Mouse (Mus musculus) midbrain, embryonic 13.5 days (tissue): ENCODE data around the gene Pip5kl1. TPM values are rescaled to one million over a fixed set of nuclear protein-coding genes. Genes with fewer than 3 reads are reported as not detected.

Source experiments
- ATAC-seq: fragments of 200-750 bp; cut with Nextera tagmentation; 2 replicates; pipeline ENCODE4 v1.8.0; 2017; ENCODE audit warnings: mild to moderate bottlenecking, moderate TSS enrichment, moderate library complexity
- H3K27ac ChIP-seq: fragments of 300-500 bp; sonication (generic); 2 replicates; pipeline ENCODE4 v1.5.1; 2015; ENCODE audit warnings: inconsistent platforms, mild to moderate bottlenecking, moderate library complexity
- H3K27me3 ChIP-seq: fragments of 300-500 bp; sonication (generic); 2 replicates; pipeline ENCODE4 v1.6.1; 2015; ENCODE audit warnings: mild to moderate bottlenecking, inconsistent platforms
- H3K36me3 ChIP-seq: fragments of 300-500 bp; sonication (generic); 2 replicates; pipeline ENCODE4 v1.6.1; 2015; ENCODE audit warnings: mild to moderate bottlenecking, inconsistent platforms
- H3K4me1 ChIP-seq: fragments of 300-500 bp; sonication (generic); replicated peaks from 2 replicates; pipeline ENCODE4 v1.6.1; 2015; ENCODE audit warnings: inconsistent platforms
- H3K4me2 ChIP-seq: fragments of 300-500 bp; sonication (generic); replicated peaks from 2 replicates; pipeline ENCODE4 v1.6.1; 2015; ENCODE audit warnings: moderate library complexity, mild to moderate bottlenecking, inconsistent platforms
- H3K4me3 ChIP-seq: fragments of 300-500 bp; sonication (generic); replicated peaks from 2 replicates; pipeline ENCODE4 v1.5.1; 2015; ENCODE audit warnings: mild to moderate bottlenecking, inconsistent platforms
- H3K9ac ChIP-seq: fragments of 300-500 bp; sonication (generic); replicated peaks from 2 replicates; pipeline ENCODE4 v1.6.1; 2015; ENCODE audit warnings: mild to moderate bottlenecking, inconsistent platforms
- H3K9me3 ChIP-seq: fragments of 300-500 bp; sonication (generic); 2 replicates; pipeline ENCODE4 v1.6.1; 2016; ENCODE audit warnings: mild to moderate bottlenecking, inconsistent platforms
- WGBS: fragments of 180-500 bp; shearing (Covaris S2); methylation state at CpG from one replicate; pipeline ENCODE4 v1.1.7; 2015; 5-methylcytosine and 5-hydroxymethylcytosine counted together
- polyA plus RNA-seq: library from polyadenylated mRNA; unstranded; fragments of >200 nt; fragmentation: Nextera tagmentation; extraction: Ambion mirVana; gene quantifications from 2 replicates; pipeline ENCODE4 v1.2.1, GENCODE M21; 2015

Pip5kl1 gene
- polyA plus RNA-seq, 1 experiment from 2014 or later = 4.8 TPM

- Histone ChIP-seq H3K4me1 (peaks cover 13% of the 10 kb centered on the region), H3K4me3 (no peak overlapping the region), H3K9ac (no peak overlapping the region), H3K36me3 (no peaks in the 10 kb centered on the region), H3K27me3 (no peaks in the 10 kb centered on the region), H3K27ac (no peak overlapping the region), H3K4me2 (no peak overlapping the region), H3K9me3 (no peaks in the 10 kb centered on the region)
- 90% methylated on average over 5 of the region's 5 CpGs for WGBS
- no peak for ATAC-seq
Measured at GRCm38 (mm10) chr2:32551236-32551635, 23.4 kb upstream of the Pip5kl1 start.

GRCm38 (mm10) chr2:32553592-32554148, 20.9 kb upstream of the Pip5kl1 start:
- no peak overlapping the region for H3K27ac ChIP-seq
- H3K9ac ChIP-seq = no peak overlapping the region
- no peak for ATAC-seq
- H3K36me3 ChIP-seq = no peaks in the 10 kb centered on the region
- H3K9me3 ChIP-seq = no peaks in the 10 kb centered on the region
- H3K4me2 ChIP-seq = no peak overlapping the region
- 83% methylated on average over 7 of the region's 7 CpGs for WGBS
- H3K4me1 ChIP-seq = peaks cover 37% of the 10 kb centered on the region
- H3K27me3 ChIP-seq = no peaks in the 10 kb centered on the region
- H3K4me3 ChIP-seq = no peak overlapping the region

- ATAC-seq = no peak
- Histone ChIP-seq H3K27ac (peak overlapping the region; percentile 53; the same call in 1 of the 2 replicates), H3K4me2 (no peak overlapping the region), H3K36me3 (peaks cover 4% of the 10 kb centered on the region), H3K9ac (0 out of 2 replicates have a peak overlapping the region, but pooled peaks have one; percentile 10), H3K4me3 (no peak overlapping the region), H3K4me1 (peaks cover 55% of the 10 kb centered on the region), H3K27me3 (no peaks in the 10 kb centered on the region), H3K9me3 (no peaks in the 10 kb centered on the region)
- 39% methylated on average over 4 of the region's 4 CpGs for whole genome bisulfite sequencing
Measured at GRCm38 (mm10) chr2:32555484-32555883, 19.1 kb upstream of the Pip5kl1 start.

GRCm38 (mm10) chr2:32556019-32556418, 18.6 kb upstream of the Pip5kl1 start:
- Histone ChIP-seq H3K36me3 (peaks cover 8% of the 10 kb centered on the region), H3K9me3 (no peaks in the 10 kb centered on the region), H3K4me3 (no peak overlapping the region), H3K4me1 (peaks cover 60% of the 10 kb centered on the region), H3K9ac (0 out of 2 replicates have a peak overlapping the region, but pooled peaks have one; percentile 16), H3K27me3 (no peaks in the 10 kb centered on the region), H3K27ac (peak overlapping the region; percentile 53; the same call in 1 of the 2 replicates), H3K4me2 (no peak overlapping the region)
- ATAC-seq = no peak
- WGBS = 77% methylated on average over 7 of the region's 7 CpGs

- H3K27me3 ChIP-seq = no peaks in the 10 kb centered on the region
- 13% methylated on average over 5 of the region's 5 CpGs for WGBS
- H3K9me3 ChIP-seq = no peaks in the 10 kb centered on the region
- peaks cover 60% of the 10 kb centered on the region for H3K4me1 ChIP-seq
- peak overlapping the region; percentile 34 for H3K4me2 ChIP-seq
- peak overlapping the region; percentile 53; the same call in 1 of the 2 replicates for H3K9ac ChIP-seq
- ATAC-seq = peak; percentile 94
- H3K4me3 ChIP-seq = no peak overlapping the region
- H3K36me3 ChIP-seq = peaks cover 37% of the 10 kb centered on the region
- H3K27ac ChIP-seq = peak overlapping the region; percentile 87
Measured at GRCm38 (mm10) chr2:32559570-32559969, 15.0 kb upstream of the Pip5kl1 start.

- WGBS = 50% methylated on average over 4 of the region's 4 CpGs
- Histone ChIP-seq H3K27ac (no peak overlapping the region), H3K9ac (no peak overlapping the region), H3K36me3 (peaks cover 69% of the 10 kb centered on the region), H3K27me3 (no peaks in the 10 kb centered on the region), H3K9me3 (no peaks in the 10 kb centered on the region), H3K4me1 (peaks cover 5% of the 10 kb centered on the region), H3K4me3 (no peak overlapping the region), H3K4me2 (no peak overlapping the region)
- ATAC-seq = no peak
Measured at GRCm38 (mm10) chr2:32566536-32567063, 8.0 kb upstream of the Pip5kl1 start.

- 81% methylated on average over 5 of the region's 5 CpGs for WGBS
- ATAC-seq = no peak
- Histone ChIP-seq H3K36me3 (peaks cover 61% of the 10 kb centered on the region), H3K4me2 (no peak overlapping the region), H3K9me3 (no peaks in the 10 kb centered on the region), H3K9ac (no peak overlapping the region), H3K4me3 (no peak overlapping the region), H3K27me3 (no peaks in the 10 kb centered on the region), H3K4me1 (peaks cover 16% of the 10 kb centered on the region), H3K27ac (no peak overlapping the region)
Measured at GRCm38 (mm10) chr2:32568149-32568548, 6.4 kb upstream of the Pip5kl1 start.

- Histone ChIP-seq H3K4me2 (no peak overlapping the region), H3K4me1 (peaks cover 16% of the 10 kb centered on the region), H3K27me3 (no peaks in the 10 kb centered on the region), H3K27ac (no peak overlapping the region), H3K9me3 (no peaks in the 10 kb centered on the region), H3K9ac (no peak overlapping the region), H3K4me3 (no peak overlapping the region), H3K36me3 (peaks cover 59% of the 10 kb centered on the region)
- ATAC-seq = no peak
- WGBS = 91% methylated on average over 3 of the region's 3 CpGs
Measured at GRCm38 (mm10) chr2:32568941-32569340, 5.7 kb upstream of the Pip5kl1 start.

- H3K4me3 ChIP-seq = peak within 1 kb of the TSS; percentile 73
- no peaks in the 10 kb centered on the region for H3K27me3 ChIP-seq
- H3K9me3 ChIP-seq = no peaks in the 10 kb centered on the region
- peak within 1 kb of the TSS; percentile 91 for H3K4me2 ChIP-seq
- H3K36me3 ChIP-seq = peaks cover 39% of the 10 kb centered on the region
- peak; percentile 79 for ATAC-seq
- WGBS = 2% methylated on average over 36 of the region's 36 CpGs
- peak within 1 kb of the TSS; percentile 67; the same call in 1 of the 2 replicates for H3K27ac ChIP-seq
- H3K4me1 ChIP-seq = peaks cover 26% of the 10 kb centered on the region
- H3K9ac ChIP-seq = peak within 1 kb of the TSS; percentile 85
Measured at GRCm38 (mm10) chr2:32570698-32571494, 3.7 kb upstream of the Pip5kl1 start, which contains the start of gene Dpm2. Gene Dpm2, plus strand, starts transcription at chr2:32570858.

GRCm38 (mm10) chr2:32572196-32572595, 2.4 kb upstream of the Pip5kl1 start:
- WGBS = 94% methylated on average over 11 of the region's 11 CpGs
- Histone ChIP-seq H3K9ac (no peak overlapping the region), H3K4me1 (peaks cover 30% of the 10 kb centered on the region), H3K36me3 (peaks cover 29% of the 10 kb centered on the region), H3K9me3 (no peaks in the 10 kb centered on the region), H3K4me2 (peak overlapping the region; percentile 91), H3K4me3 (peak overlapping the region; percentile 73; the same call in 1 of the 2 replicates), H3K27ac (no peak overlapping the region), H3K27me3 (peaks cover 12% of the 10 kb centered on the region)
- no peak for ATAC-seq

GRCm38 (mm10) chr2:32574901-32575585, 446 bp downstream of the Pip5kl1 start:
- 1% methylated on average over 26 of the region's 26 CpGs for WGBS
- no peak overlapping the region for H3K27ac ChIP-seq
- no peak for ATAC-seq

More at GRCm38 (mm10) chr2:32574901-32575585, 446 bp downstream of the Pip5kl1 start:
- Histone ChIP-seq H3K36me3 (peaks cover 10% of the 10 kb centered on the region), H3K4me2 (peak overlapping the region; percentile 98), H3K27me3 (peaks cover 39% of the 10 kb centered on the region), H3K9ac (peak overlapping the region; percentile 73), H3K4me1 (peaks cover 30% of the 10 kb centered on the region), H3K9me3 (no peaks in the 10 kb centered on the region), H3K4me3 (peak overlapping the region; percentile 54)
